Mouse (Mus musculus) midbrain, embryonic 13.5 days (tissue): ENCODE results near the gene Mrfap1. TPM values are rescaled to one million over a fixed set of nuclear protein-coding genes. Genes with fewer than 3 reads are reported as not detected.

Experiments used
- ATAC-seq: fragments of 200-750 bp; cut with Nextera tagmentation; 2 replicates; pipeline ENCODE4 v1.8.0; 2017; ENCODE audit warnings: mild to moderate bottlenecking, moderate TSS enrichment, moderate library complexity
- H3K27ac ChIP-seq: fragments of 300-500 bp; sonication (generic); 2 replicates; pipeline ENCODE4 v1.5.1; 2015; ENCODE audit warnings: inconsistent platforms, mild to moderate bottlenecking, moderate library complexity
- H3K27me3 ChIP-seq: fragments of 300-500 bp; sonication (generic); 2 replicates; pipeline ENCODE4 v1.6.1; 2015; ENCODE audit warnings: mild to moderate bottlenecking, inconsistent platforms
- H3K36me3 ChIP-seq: fragments of 300-500 bp; sonication (generic); 2 replicates; pipeline ENCODE4 v1.6.1; 2015; ENCODE audit warnings: mild to moderate bottlenecking, inconsistent platforms
- H3K4me1 ChIP-seq: fragments of 300-500 bp; sonication (generic); replicated peaks from 2 replicates; pipeline ENCODE4 v1.6.1; 2015; ENCODE audit warnings: inconsistent platforms
- H3K4me2 ChIP-seq: fragments of 300-500 bp; sonication (generic); replicated peaks from 2 replicates; pipeline ENCODE4 v1.6.1; 2015; ENCODE audit warnings: moderate library complexity, mild to moderate bottlenecking, inconsistent platforms
- H3K4me3 ChIP-seq: fragments of 300-500 bp; sonication (generic); replicated peaks from 2 replicates; pipeline ENCODE4 v1.5.1; 2015; ENCODE audit warnings: mild to moderate bottlenecking, inconsistent platforms
- H3K9ac ChIP-seq: fragments of 300-500 bp; sonication (generic); replicated peaks from 2 replicates; pipeline ENCODE4 v1.6.1; 2015; ENCODE audit warnings: mild to moderate bottlenecking, inconsistent platforms
- H3K9me3 ChIP-seq: fragments of 300-500 bp; sonication (generic); 2 replicates; pipeline ENCODE4 v1.6.1; 2016; ENCODE audit warnings: mild to moderate bottlenecking, inconsistent platforms
- WGBS: fragments of 180-500 bp; shearing (Covaris S2); methylation state at CpG from one replicate; pipeline ENCODE4 v1.1.7; 2015; 5-methylcytosine and 5-hydroxymethylcytosine counted together
- polyA plus RNA-seq: library from polyadenylated mRNA; unstranded; fragments of >200 nt; fragmentation: Nextera tagmentation; extraction: Ambion mirVana; gene quantifications from 2 replicates; pipeline ENCODE4 v1.2.1, GENCODE M21; 2015

The Mrfap1 gene
- polyA plus RNA-seq, 1 experiment from 2014 or later, result 302 TPM

- no peaks in the 10 kb centered on the region for H3K9me3 ChIP-seq
- WGBS, result 3% methylated on average over 76 of the region's 76 CpGs
Measured at GRCm38 (mm10) chr5:36747794-36748535, 48.6 kb downstream of the Mrfap1 start.

GRCm38 (mm10) chr5:36747071-36747470 lies 49.5 kb downstream of the Mrfap1 start:
- Histone ChIP-seq H3K4me2 (peak overlapping the region; percentile 100), H3K27me3 (peaks cover 9% of the 10 kb centered on the region), H3K36me3 (no peaks in the 10 kb centered on the region), H3K4me3 (peak overlapping the region; percentile 97), H3K9ac (0 out of 2 replicates have a peak overlapping the region, but pooled peaks have one; percentile 19), H3K27ac (no peak overlapping the region), H3K4me1 (peaks cover 23% of the 10 kb centered on the region), H3K9me3 (no peaks in the 10 kb centered on the region)
- no peak for ATAC-seq
- WGBS, result 91% methylated on average over 7 of the region's 7 CpGs

More at GRCm38 (mm10) chr5:36747794-36748535, 48.6 kb downstream of the Mrfap1 start:
- H3K4me2 ChIP-seq, result peak overlapping the region; percentile 100
- peak overlapping the region; percentile 97 for H3K4me3 ChIP-seq
- peaks cover 23% of the 10 kb centered on the region for H3K4me1 ChIP-seq
- peak overlapping the region; percentile 86 for H3K9ac ChIP-seq
- H3K27ac ChIP-seq, result 0 out of 2 replicates have a peak overlapping the region, but pooled peaks have one; percentile 27
- peaks cover 10% of the 10 kb centered on the region for H3K27me3 ChIP-seq
- no peaks in the 10 kb centered on the region for H3K36me3 ChIP-seq
- peak; percentile 17 for ATAC-seq

Other genes with a start within 250 kb of the Mrfap1 start
- gene Tbc1d14, start 203.5 kb downstream of the Mrfap1 start, polyA plus RNA-seq, result 59.7 and 60.0 TPM in 2 replicates
- 39.4 and 40.5 TPM in 2 replicates for gene D5Ertd579e, start 100.7 kb downstream of the Mrfap1 start, polyA plus RNA-seq
- gene Bloc1s4, start 48.1 kb downstream of the Mrfap1 start, polyA plus RNA-seq, result 23.7 and 27.6 TPM in 2 replicates
- gene Man2b2, start 33.9 kb upstream of the Mrfap1 start, polyA plus RNA-seq, result 8.2 and 10.2 TPM in 2 replicates
- 11.3 and 12.2 TPM in 2 replicates for gene Ppp2r2c, start 71.7 kb upstream of the Mrfap1 start, polyA plus RNA-seq
- 6.3 and 6.5 TPM in 2 replicates for gene Wfs1, start 192.4 kb upstream of the Mrfap1 start, polyA plus RNA-seq